Mouse (Mus musculus) lung, embryonic 16.5 days (tissue): ENCODE results near the gene Cstf1. TPM values are rescaled to one million over a fixed set of nuclear protein-coding genes. Genes with fewer than 3 reads are reported as not detected.

Experiments
- ATAC-seq: fragments of 200-750 bp; cut with Nextera tagmentation; 2 replicates; pipeline ENCODE4 v1.8.0; 2017; ENCODE audit warnings: low read depth, mild to moderate bottlenecking, moderate library complexity
- H3K27ac ChIP-seq: fragments of 300-500 bp; sonication (generic); 2 replicates; pipeline ENCODE4 v1.5.1; 2014; ENCODE audit warnings: mild to moderate bottlenecking, control low read depth, low read length
- H3K27me3 ChIP-seq: fragments of 300-500 bp; sonication (generic); 2 replicates; pipeline ENCODE4 v1.6.1; 2014; ENCODE audit warnings: low read depth, low read length, mixed read lengths; ENCODE audit not compliant: control insufficient read depth, insufficient read depth
- H3K36me3 ChIP-seq: fragments of 300-500 bp; sonication (generic); 2 replicates; pipeline ENCODE4 v1.6.1; 2014; ENCODE audit warnings: low read length; ENCODE audit not compliant: control insufficient read depth, insufficient read depth
- H3K4me1 ChIP-seq: fragments of 300-500 bp; sonication (generic); replicated peaks from 2 replicates; pipeline ENCODE4 v1.6.1; 2014; ENCODE audit warnings: low read length, mixed read lengths; ENCODE audit not compliant: control insufficient read depth, insufficient read depth
- H3K4me2 ChIP-seq: fragments of 300-500 bp; sonication (generic); 2 replicates; pipeline ENCODE4 v1.6.1; 2014; ENCODE audit warnings: low read depth, low read length, control low read depth
- H3K4me3 ChIP-seq: fragments of 300-500 bp; sonication (generic); 2 replicates; pipeline ENCODE4 v1.5.1; 2014; ENCODE audit warnings: mild to moderate bottlenecking, low read length, control low read depth
- H3K9ac ChIP-seq: fragments of 300-500 bp; sonication (generic); 2 replicates; pipeline ENCODE4 v1.6.1; 2014; ENCODE audit warnings: low read length, control low read depth
- H3K9me3 ChIP-seq: fragments of 300-500 bp; sonication (generic); 2 replicates; pipeline ENCODE4 v1.6.1; 2016; ENCODE audit warnings: low read length; ENCODE audit not compliant: control insufficient read depth
- WGBS: fragments of 180-500 bp; shearing (Covaris S2); extraction: QIAGEN DNeasy Blood & Tissue Kit; methylation state at CpG from one replicate; pipeline ENCODE4 v1.1.7; 2014; 5-methylcytosine and 5-hydroxymethylcytosine counted together
- polyA plus RNA-seq: library from polyadenylated mRNA; unstranded; fragments of >200 nt; fragmentation: Nextera tagmentation; extraction: Ambion mirVana; gene quantifications from 2 replicates; pipeline ENCODE4 v1.2.1, GENCODE M21; 2015

Gene Cstf1
- polyA plus RNA-seq, 1 experiment from 2014 or later: 37.5 TPM

DNA sequence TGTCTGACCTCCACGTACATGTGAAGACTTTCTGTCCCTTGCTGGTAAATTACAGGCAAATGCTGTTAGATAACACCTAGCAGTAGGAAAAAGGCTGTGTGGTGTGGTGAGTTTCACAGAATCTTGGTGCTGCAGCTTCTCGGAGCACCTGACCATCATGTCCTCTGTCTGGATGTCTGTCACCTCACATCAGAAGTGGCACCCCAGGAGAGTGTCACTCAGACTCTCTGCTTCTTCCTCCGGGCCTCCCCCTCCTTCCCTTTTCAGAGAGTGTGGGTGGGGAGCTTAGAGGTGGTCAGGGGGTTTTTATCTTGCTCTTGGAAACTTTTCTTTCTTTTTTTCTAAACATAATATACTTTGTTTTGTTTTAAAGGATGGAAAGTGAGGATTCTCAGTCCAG lies 34.5 kb downstream of the Cstf1 start:
- H3K36me3 ChIP-seq: no peaks in the 10 kb centered on the region
- no peak overlapping the region for H3K9ac ChIP-seq
- WGBS: 48% methylated on average over 3 of the region's 3 CpGs
- H3K27ac ChIP-seq: no peak overlapping the region
- peaks cover 2% of the 10 kb centered on the region; the same call in 1 of the 2 replicates for H3K4me1 ChIP-seq
- no peaks in the 10 kb centered on the region for H3K27me3 ChIP-seq
- ATAC-seq: no peak
- H3K4me2 ChIP-seq: no peak overlapping the region
- H3K4me3 ChIP-seq: no peak overlapping the region
- no peaks in the 10 kb centered on the region for H3K9me3 ChIP-seq

GRCm38 (mm10) chr2:172406173-172406572 lies 35.7 kb downstream of the Cstf1 start:
- no peak for ATAC-seq
- Histone ChIP-seq H3K9ac (no peak overlapping the region), H3K9me3 (no peaks in the 10 kb centered on the region), H3K27ac (no peak overlapping the region), H3K4me1 (no peaks in the 10 kb centered on the region), H3K36me3 (no peaks in the 10 kb centered on the region), H3K4me2 (no peak overlapping the region), H3K4me3 (no peak overlapping the region), H3K27me3 (no peaks in the 10 kb centered on the region)
- 43% methylated on average over 4 of the region's 4 CpGs for WGBS

- 77% methylated on average over 2 of the region's 2 CpGs for WGBS
- H3K4me3 ChIP-seq: no peak overlapping the region
- H3K27me3 ChIP-seq: no peaks in the 10 kb centered on the region
- no peaks in the 10 kb centered on the region for H3K9me3 ChIP-seq
- no peaks in the 10 kb centered on the region for H3K36me3 ChIP-seq
- no peak overlapping the region for H3K9ac ChIP-seq
- no peaks in the 10 kb centered on the region for H3K4me1 ChIP-seq
- ATAC-seq: no peak
- no peak overlapping the region for H3K4me2 ChIP-seq
- no peak overlapping the region for H3K27ac ChIP-seq
These were observed 37.0 kb downstream of the Cstf1 start for GRCm38 (mm10) chr2:172407499-172407898.

DNA sequence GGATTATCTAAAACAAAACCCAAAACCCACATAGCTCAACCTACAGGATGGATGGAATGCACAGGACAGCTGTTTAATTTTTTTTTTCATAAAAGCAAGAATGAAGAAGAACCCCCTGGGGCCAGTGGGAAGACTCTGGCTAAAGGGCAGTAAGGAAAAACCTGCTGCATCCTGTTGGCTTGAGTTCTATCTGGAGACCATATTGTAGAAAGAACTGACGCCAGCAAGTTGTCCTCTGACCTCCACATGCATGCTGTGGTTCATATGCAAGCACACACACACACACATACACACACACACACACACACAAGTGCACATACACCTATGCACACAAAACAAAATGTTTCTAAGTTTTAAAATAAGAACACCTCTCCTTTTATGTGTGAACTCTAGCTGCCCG lies 40.2 kb downstream of the Cstf1 start:
- Histone ChIP-seq H3K27ac (peak overlapping the region; percentile 69), H3K27me3 (no peaks in the 10 kb centered on the region), H3K9me3 (no peaks in the 10 kb centered on the region), H3K36me3 (no peaks in the 10 kb centered on the region), H3K4me1 (peaks cover 4% of the 10 kb centered on the region), H3K4me2 (no peak overlapping the region), H3K9ac (no peak overlapping the region), H3K4me3 (no peak overlapping the region)
- peak; percentile 16 for ATAC-seq
- 49% methylated on average over 2 of the region's 2 CpGs for WGBS

GRCm38 (mm10) chr2:172411091-172411490 lies 40.6 kb downstream of the Cstf1 start:
- Histone ChIP-seq H3K4me2 (no peak overlapping the region), H3K9me3 (no peaks in the 10 kb centered on the region), H3K4me3 (no peak overlapping the region), H3K27me3 (no peaks in the 10 kb centered on the region), H3K27ac (peak overlapping the region; percentile 94), H3K4me1 (peaks cover 4% of the 10 kb centered on the region), H3K9ac (no peak overlapping the region), H3K36me3 (no peaks in the 10 kb centered on the region)
- peak; percentile 91 for ATAC-seq
- WGBS: 52% methylated on average over 11 of the region's 11 CpGs

- no peaks in the 10 kb centered on the region for H3K9me3 ChIP-seq
- 6% methylated on average over 9 of the region's 9 CpGs for WGBS
- peak overlapping the region; percentile 73; the same call in 1 of the 2 replicates for H3K27ac ChIP-seq
- no peak overlapping the region for H3K9ac ChIP-seq
- H3K4me2 ChIP-seq: no peak overlapping the region
- H3K4me3 ChIP-seq: no peak overlapping the region
- no peaks in the 10 kb centered on the region for H3K27me3 ChIP-seq
- H3K4me1 ChIP-seq: peaks cover 4% of the 10 kb centered on the region
- no peaks in the 10 kb centered on the region for H3K36me3 ChIP-seq
- ATAC-seq: peak; percentile 83
These were observed 42.0 kb downstream of the Cstf1 start for GRCm38 (mm10) chr2:172412454-172412853.

- Histone ChIP-seq H3K4me2 (no peak overlapping the region), H3K36me3 (no peaks in the 10 kb centered on the region), H3K27me3 (no peaks in the 10 kb centered on the region), H3K4me1 (peaks cover 4% of the 10 kb centered on the region), H3K4me3 (no peak overlapping the region), H3K9me3 (no peaks in the 10 kb centered on the region), H3K27ac (peak overlapping the region; percentile 73), H3K9ac (no peak overlapping the region)
- peak; percentile 57 for ATAC-seq
- 9% methylated on average over 4 of the region's 4 CpGs for WGBS
These were observed 42.8 kb downstream of the Cstf1 start for GRCm38 (mm10) chr2:172413273-172413672.

DNA sequence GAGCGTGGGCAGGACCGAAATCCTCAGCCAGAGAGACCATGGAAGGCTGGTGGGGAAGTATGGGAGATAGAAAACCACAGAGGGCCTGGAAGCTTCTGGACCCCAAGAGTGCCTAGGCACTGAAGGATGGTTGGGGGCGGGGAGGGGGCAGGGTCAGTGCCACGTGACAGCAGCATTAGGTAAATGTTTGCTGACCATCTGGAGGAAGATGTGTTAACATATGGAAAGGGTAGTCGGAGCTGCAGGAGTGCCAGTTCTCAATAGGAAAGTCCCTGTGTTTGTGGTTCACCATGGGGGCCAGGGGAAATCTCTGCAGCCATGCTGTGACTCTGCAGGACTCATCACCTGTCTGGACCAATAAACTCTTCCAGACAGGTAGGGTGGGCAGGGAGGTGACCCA lies 43.4 kb downstream of the Cstf1 start:
- no peak for ATAC-seq
- 42% methylated on average over 5 of the region's 5 CpGs for WGBS
- Histone ChIP-seq H3K27me3 (no peaks in the 10 kb centered on the region), H3K9me3 (no peaks in the 10 kb centered on the region), H3K27ac (peak overlapping the region; percentile 73), H3K4me1 (peaks cover 4% of the 10 kb centered on the region), H3K36me3 (no peaks in the 10 kb centered on the region), H3K4me3 (no peak overlapping the region), H3K4me2 (no peak overlapping the region), H3K9ac (no peak overlapping the region)

- H3K27ac ChIP-seq: no peak overlapping the region
- 61% methylated on average over 12 of the region's 12 CpGs for WGBS
- H3K27me3 ChIP-seq: no peaks in the 10 kb centered on the region
- no peak for ATAC-seq
- H3K4me3 ChIP-seq: no peak overlapping the region
- H3K36me3 ChIP-seq: no peaks in the 10 kb centered on the region
- peaks cover 4% of the 10 kb centered on the region for H3K4me1 ChIP-seq
- H3K9ac ChIP-seq: no peak overlapping the region
- no peak overlapping the region for H3K4me2 ChIP-seq
- no peaks in the 10 kb centered on the region for H3K9me3 ChIP-seq
These were observed 45.7 kb downstream of the Cstf1 start for GRCm38 (mm10) chr2:172416218-172416617.

DNA sequence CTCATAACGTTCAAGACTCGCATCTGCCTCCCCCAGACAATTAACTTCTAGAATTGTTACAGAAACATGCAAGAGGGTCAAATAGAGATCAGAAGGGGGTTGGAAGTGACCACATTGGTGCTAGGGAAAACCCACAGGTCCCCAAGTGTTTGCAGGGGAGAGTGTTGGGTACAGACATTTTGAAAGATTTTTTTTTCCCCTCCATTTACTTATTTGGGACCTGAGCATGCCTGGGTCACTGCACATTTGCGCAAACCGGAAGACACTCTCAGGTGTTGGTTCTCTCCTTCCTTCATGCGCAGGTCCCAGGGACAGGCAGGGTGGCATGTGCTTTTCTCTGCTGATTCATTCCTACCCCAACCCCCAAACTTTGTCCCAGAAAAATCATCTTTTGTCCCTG lies 46.4 kb downstream of the Cstf1 start:
- no peak for ATAC-seq
- Histone ChIP-seq H3K9ac (no peak overlapping the region), H3K27me3 (no peaks in the 10 kb centered on the region), H3K27ac (no peak overlapping the region), H3K36me3 (no peaks in the 10 kb centered on the region), H3K9me3 (no peaks in the 10 kb centered on the region), H3K4me1 (peaks cover 4% of the 10 kb centered on the region), H3K4me3 (no peak overlapping the region), H3K4me2 (no peak overlapping the region)
- 84% methylated on average over 5 of the region's 5 CpGs for WGBS
